Mouse (Mus musculus) forebrain, embryonic 13.5 days (tissue): Measurements from ENCODE around the gene Fam24a. TPM values are rescaled to one million over a fixed set of nuclear protein-coding genes. Genes with fewer than 3 reads are reported as not detected.

ENCODE experiments used
- ATAC-seq: fragments of 200-750 bp; cut with Nextera tagmentation; 2 replicates; pipeline ENCODE4 v1.8.0; 2017
- H3K27ac ChIP-seq: fragments of 300-500 bp; sonication (generic); 2 replicates; pipeline ENCODE4 v1.5.1; 2015; ENCODE audit warnings: inconsistent platforms, mild to moderate bottlenecking, moderate library complexity
- H3K27me3 ChIP-seq: fragments of 300-500 bp; sonication (generic); 2 replicates; pipeline ENCODE4 v1.6.1; 2015; ENCODE audit warnings: mild to moderate bottlenecking, inconsistent platforms
- H3K36me3 ChIP-seq: fragments of 300-500 bp; sonication (generic); 2 replicates; pipeline ENCODE4 v1.6.1; 2015; ENCODE audit warnings: mild to moderate bottlenecking, inconsistent platforms; ENCODE audit not compliant: poor library complexity, severe bottlenecking
- H3K4me1 ChIP-seq: fragments of 300-500 bp; sonication (generic); 2 replicates; pipeline ENCODE4 v1.6.1; 2015; ENCODE audit warnings: inconsistent platforms
- H3K4me2 ChIP-seq: fragments of 300-500 bp; sonication (generic); 2 replicates; pipeline ENCODE4 v1.6.1; 2015; ENCODE audit warnings: inconsistent platforms, mild to moderate bottlenecking, moderate library complexity
- H3K4me3 ChIP-seq: fragments of 300-500 bp; sonication (generic); 2 replicates; pipeline ENCODE4 v1.5.1; 2015; ENCODE audit warnings: mild to moderate bottlenecking, inconsistent platforms
- H3K9ac ChIP-seq: fragments of 300-500 bp; sonication (generic); 2 replicates; pipeline ENCODE4 v1.6.1; 2015; ENCODE audit warnings: mild to moderate bottlenecking, inconsistent platforms
- H3K9me3 ChIP-seq: fragments of 300-500 bp; sonication (generic); replicated peaks from 2 replicates; pipeline ENCODE4 v1.6.1; 2016; ENCODE audit warnings: inconsistent platforms
- WGBS: fragments of 180-500 bp; shearing (Covaris S2); methylation state at CpG from one replicate; pipeline ENCODE4 v1.1.7; 2015; 5-methylcytosine and 5-hydroxymethylcytosine counted together
- polyA plus RNA-seq: library from polyadenylated mRNA; unstranded; fragments of >200 nt; fragmentation: Nextera tagmentation; extraction: Ambion mirVana; gene quantifications from 2 replicates; pipeline ENCODE4 v1.2.1, GENCODE M21; 2015

Gene Fam24a
- polyA plus RNA-seq: not detected in 2 replicates

DNA sequence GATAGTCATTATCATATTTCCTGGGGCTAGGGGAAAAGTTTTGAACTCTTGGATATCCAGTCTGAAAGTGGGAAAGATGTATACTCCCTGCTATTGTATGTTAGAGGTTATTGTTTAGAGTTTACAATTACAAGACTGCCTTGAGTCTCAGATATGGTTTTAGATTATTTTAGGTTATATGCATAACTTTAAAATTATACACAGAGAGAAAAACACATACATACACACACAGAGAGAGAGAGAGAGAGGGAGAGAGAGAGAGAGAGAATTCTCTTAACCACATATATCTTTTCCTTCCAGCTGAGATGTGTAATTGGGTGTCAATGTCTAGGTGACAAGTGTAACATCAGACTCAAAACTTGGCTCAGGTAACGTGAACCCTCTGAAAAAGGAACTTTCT lies at the start of gene Fam24a:
TSS of gene Fam24a (plus strand) at position 301 of the 400 bp plus-strand sequence.
- Histone ChIP-seq H3K9ac (no peak within 1 kb of the TSS), H3K4me3 (no peak within 1 kb of the TSS), H3K4me2 (no peak within 1 kb of the TSS), H3K36me3 (no peaks in the 10 kb centered on the region), H3K9me3 (no peaks in the 10 kb centered on the region), H3K27me3 (no peaks in the 10 kb centered on the region), H3K27ac (no peak within 1 kb of the TSS), H3K4me1 (peaks cover 15% of the 10 kb centered on the region; the same call in 1 of the 2 replicates)
- 46% methylated on average over 1 of the region's 1 CpGs for WGBS
- ATAC-seq: no peak

DNA sequence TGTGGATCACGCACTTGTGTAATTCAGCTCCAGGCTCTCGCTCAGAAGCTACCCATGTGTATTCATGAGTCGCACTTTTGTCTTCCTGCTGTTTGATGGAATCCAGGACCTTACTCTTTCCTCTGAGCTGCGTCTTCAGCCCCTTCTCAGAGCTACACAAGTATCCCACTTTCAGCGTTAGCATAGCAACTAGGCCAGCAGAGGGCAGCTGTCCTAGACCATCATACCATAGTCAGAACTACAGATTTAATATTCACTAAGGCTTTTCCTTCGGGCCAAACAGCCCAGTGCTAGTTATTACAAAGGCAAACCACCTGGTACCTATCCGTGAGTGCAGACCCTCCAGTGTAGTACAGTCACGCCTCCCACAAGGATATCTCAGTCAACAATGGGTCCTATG lies 36.5 kb upstream of the Fam24a start:
- Histone ChIP-seq H3K4me1 (no peaks in the 10 kb centered on the region), H3K9me3 (no peaks in the 10 kb centered on the region), H3K4me3 (no peak overlapping the region), H3K27ac (no peak overlapping the region), H3K36me3 (no peaks in the 10 kb centered on the region), H3K4me2 (no peak overlapping the region), H3K27me3 (no peaks in the 10 kb centered on the region), H3K9ac (no peak overlapping the region)
- WGBS: 80% methylated on average over 8 of the region's 8 CpGs
- ATAC-seq: no peak

DNA sequence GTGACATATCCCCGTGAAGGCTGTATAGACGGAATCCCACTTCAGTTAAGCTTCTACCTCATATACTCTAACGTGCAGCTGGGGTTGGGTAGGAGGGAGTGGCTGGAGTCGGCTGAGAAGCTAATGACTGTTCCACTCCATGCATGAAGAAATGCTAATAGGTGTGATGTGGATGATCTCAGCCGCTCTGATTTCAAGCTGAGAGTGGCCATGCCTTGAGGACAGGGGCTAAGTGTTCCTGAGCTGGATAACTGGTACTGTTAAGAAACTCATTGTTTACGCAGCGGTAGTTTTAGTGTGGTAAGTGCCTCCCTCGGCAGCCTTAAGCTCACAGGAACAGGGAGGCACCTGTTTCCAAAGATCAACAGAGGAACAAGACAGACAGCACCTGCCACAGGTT lies 30.3 kb upstream of the Fam24a start:
- Histone ChIP-seq H3K4me2 (no peak overlapping the region), H3K9me3 (no peaks in the 10 kb centered on the region), H3K27ac (no peak overlapping the region), H3K27me3 (no peaks in the 10 kb centered on the region), H3K4me1 (no peaks in the 10 kb centered on the region), H3K36me3 (no peaks in the 10 kb centered on the region), H3K9ac (no peak overlapping the region), H3K4me3 (no peak overlapping the region)
- ATAC-seq: no peak
- WGBS: 87% methylated on average over 8 of the region's 8 CpGs

DNA sequence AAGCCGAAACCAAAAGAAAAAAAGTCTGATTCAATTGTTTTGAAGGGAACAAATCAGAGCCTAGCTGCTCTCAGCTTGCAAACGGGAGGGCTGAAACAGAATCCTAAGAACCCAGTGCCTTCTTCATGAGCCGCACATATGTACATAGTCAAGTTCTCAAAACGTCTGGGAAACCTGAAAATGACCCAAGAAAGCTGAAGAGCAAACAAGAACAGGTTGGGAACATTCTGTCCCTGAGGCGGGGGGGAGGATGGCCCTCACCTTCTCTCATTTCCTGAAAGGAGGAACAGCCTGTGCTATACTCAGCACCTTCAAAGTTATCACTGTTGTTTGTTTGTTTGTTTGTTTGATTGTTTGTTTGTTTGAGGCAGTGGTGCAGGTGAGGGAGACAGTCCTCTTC lies 26.9 kb upstream of the Fam24a start:
- WGBS: 85% methylated on average over 5 of the region's 5 CpGs
- ATAC-seq: no peak
- no peaks in the 10 kb centered on the region for H3K9me3 ChIP-seq
- H3K9ac ChIP-seq: no peak overlapping the region
- H3K36me3 ChIP-seq: no peaks in the 10 kb centered on the region
- H3K27ac ChIP-seq: no peak overlapping the region
- H3K27me3 ChIP-seq: no peaks in the 10 kb centered on the region
- H3K4me3 ChIP-seq: no peak overlapping the region
- H3K4me1 ChIP-seq: no peaks in the 10 kb centered on the region
- H3K4me2 ChIP-seq: no peak overlapping the region

DNA sequence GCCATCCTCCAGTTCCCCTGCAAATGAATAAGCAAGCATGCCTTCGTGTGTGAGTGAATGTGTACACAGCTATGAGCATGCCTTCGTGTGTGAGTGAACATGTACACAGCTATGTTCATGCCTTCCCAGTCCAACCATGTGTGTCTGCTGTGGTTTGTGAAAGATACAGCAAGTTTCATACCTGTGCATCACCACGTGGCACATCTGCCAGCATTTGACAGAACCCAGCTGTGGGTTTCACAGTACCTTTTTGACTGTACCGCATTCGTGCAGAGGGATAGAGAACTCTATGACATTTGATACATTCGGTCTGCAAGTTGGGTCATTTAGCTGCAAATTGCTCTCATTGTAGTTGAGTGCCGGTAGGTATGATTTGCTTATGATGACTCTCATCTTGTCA lies 19.2 kb upstream of the Fam24a start:
- no peaks in the 10 kb centered on the region for H3K9me3 ChIP-seq
- no peaks in the 10 kb centered on the region for H3K4me1 ChIP-seq
- no peaks in the 10 kb centered on the region for H3K36me3 ChIP-seq
- no peak overlapping the region for H3K4me2 ChIP-seq
- H3K27me3 ChIP-seq: no peaks in the 10 kb centered on the region
- H3K9ac ChIP-seq: no peak overlapping the region
- WGBS: 90% methylated on average over 7 of the region's 7 CpGs
- H3K27ac ChIP-seq: no peak overlapping the region
- ATAC-seq: no peak
- H3K4me3 ChIP-seq: no peak overlapping the region

DNA sequence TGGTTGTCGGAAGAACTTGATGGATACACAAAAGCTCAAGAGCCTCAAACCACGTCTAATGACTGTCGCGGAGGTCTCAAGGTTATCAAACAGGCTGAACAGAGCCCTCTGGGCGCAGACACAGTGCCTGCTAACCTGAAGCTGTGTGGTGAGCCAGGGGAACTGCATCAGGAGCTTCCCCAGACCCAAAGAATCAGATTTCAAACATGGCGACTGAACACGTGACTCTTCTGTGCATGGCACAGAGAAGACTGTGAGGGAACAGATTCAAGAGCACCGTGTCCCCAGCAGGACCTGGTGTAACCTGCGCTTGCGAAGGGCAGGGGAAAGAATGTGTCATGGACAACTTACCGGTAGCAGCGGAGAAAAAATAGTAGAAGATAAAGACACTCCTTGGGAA lies 16.1 kb upstream of the Fam24a start:
- ATAC-seq: no peak
- H3K27ac ChIP-seq: no peak overlapping the region
- H3K4me1 ChIP-seq: no peaks in the 10 kb centered on the region
- H3K4me2 ChIP-seq: no peak overlapping the region
- WGBS: 80% methylated on average over 12 of the region's 12 CpGs
- no peak overlapping the region for H3K9ac ChIP-seq
- H3K9me3 ChIP-seq: no peaks in the 10 kb centered on the region
- no peaks in the 10 kb centered on the region for H3K27me3 ChIP-seq
- H3K36me3 ChIP-seq: no peaks in the 10 kb centered on the region
- no peak overlapping the region for H3K4me3 ChIP-seq

DNA sequence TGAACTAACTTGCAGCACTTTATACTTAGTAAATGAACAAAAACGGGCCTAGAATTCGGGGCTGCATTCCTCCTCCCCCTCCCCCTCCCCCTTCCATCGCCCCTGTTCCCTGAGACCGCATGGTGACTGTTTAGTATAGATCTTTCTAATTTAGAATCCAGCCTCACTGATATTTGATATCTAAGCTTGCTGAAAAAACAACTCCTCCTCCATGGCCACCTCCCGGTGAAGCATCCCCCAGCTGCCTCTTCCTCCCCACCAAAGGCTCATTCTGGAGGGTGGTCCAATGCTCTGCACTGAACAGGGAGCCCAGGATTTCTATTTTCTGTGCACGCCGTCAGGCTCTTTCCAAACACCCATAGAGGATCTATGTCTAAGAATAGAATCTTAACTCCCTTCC lies 15.3 kb upstream of the Fam24a start:
- Histone ChIP-seq H3K4me1 (no peaks in the 10 kb centered on the region), H3K9ac (no peak overlapping the region), H3K27ac (no peak overlapping the region), H3K27me3 (no peaks in the 10 kb centered on the region), H3K36me3 (no peaks in the 10 kb centered on the region), H3K4me2 (no peak overlapping the region), H3K4me3 (no peak overlapping the region), H3K9me3 (no peaks in the 10 kb centered on the region)
- WGBS: 85% methylated on average over 6 of the region's 7 CpGs
- ATAC-seq: no peak

GRCm38 (mm10) chr7:131322192-131322591 lies 11.5 kb upstream of the Fam24a start, which contains the start of gene Cuzd1:
TSS of gene Cuzd1 (minus strand) at chr7:131322292.
- H3K27ac ChIP-seq: no peak within 1 kb of the TSS
- ATAC-seq: no peak
- WGBS: 79% methylated on average over 2 of the region's 2 CpGs
- no peak within 1 kb of the TSS for H3K4me3 ChIP-seq
- no peak within 1 kb of the TSS for H3K4me2 ChIP-seq
- H3K4me1 ChIP-seq: no peaks in the 10 kb centered on the region
- H3K9ac ChIP-seq: no peak within 1 kb of the TSS
- no peaks in the 10 kb centered on the region for H3K27me3 ChIP-seq
- no peaks in the 10 kb centered on the region for H3K36me3 ChIP-seq
- no peaks in the 10 kb centered on the region for H3K9me3 ChIP-seq

DNA sequence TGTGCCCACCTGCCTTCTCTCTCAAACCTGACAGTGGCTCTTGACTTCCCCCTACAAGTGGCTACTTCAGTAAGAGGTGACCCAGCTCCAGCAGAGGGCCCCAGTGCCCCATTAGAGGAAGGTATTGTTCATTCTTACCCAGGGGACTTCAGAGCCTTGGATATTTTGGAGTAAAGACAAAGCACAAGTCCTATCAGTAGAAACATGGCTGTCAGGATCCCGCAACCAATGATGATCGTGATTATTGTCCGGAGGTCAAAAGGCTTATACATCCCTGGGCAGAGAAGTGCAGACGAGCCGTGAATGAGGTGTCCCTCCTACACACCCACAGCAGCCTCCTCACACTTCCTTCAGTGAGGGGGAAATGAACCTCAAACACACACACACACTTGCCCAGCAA lies 6.6 kb upstream of the Fam24a start:
- 86% methylated on average over 5 of the region's 5 CpGs for WGBS
- Histone ChIP-seq H3K4me2 (no peak overlapping the region), H3K4me3 (no peak overlapping the region), H3K9me3 (no peaks in the 10 kb centered on the region), H3K27me3 (no peaks in the 10 kb centered on the region), H3K27ac (no peak overlapping the region), H3K36me3 (no peaks in the 10 kb centered on the region), H3K9ac (no peak overlapping the region), H3K4me1 (no peaks in the 10 kb centered on the region)
- no peak for ATAC-seq

GRCm38 (mm10) chr7:131329416-131329815 lies 4.2 kb upstream of the Fam24a start, which contains the start of gene Fam24b:
TSS of gene Fam24b (minus strand) at chr7:131329516.
- WGBS: 88% methylated on average over 5 of the region's 5 CpGs
- no peak within 1 kb of the TSS for H3K4me3 ChIP-seq
- H3K4me2 ChIP-seq: no peak within 1 kb of the TSS
- H3K36me3 ChIP-seq: no peaks in the 10 kb centered on the region
- H3K27me3 ChIP-seq: no peaks in the 10 kb centered on the region
- no peak within 1 kb of the TSS for H3K27ac ChIP-seq
- no peaks in the 10 kb centered on the region for H3K4me1 ChIP-seq
- ATAC-seq: no peak
- H3K9ac ChIP-seq: no peak within 1 kb of the TSS
- H3K9me3 ChIP-seq: no peaks in the 10 kb centered on the region

GRCm38 (mm10) chr7:131331688-131332087 lies 2.0 kb upstream of the Fam24a start:
- Histone ChIP-seq H3K9ac (no peak overlapping the region), H3K4me2 (no peak overlapping the region), H3K4me3 (no peak overlapping the region), H3K9me3 (no peaks in the 10 kb centered on the region), H3K27ac (no peak overlapping the region), H3K4me1 (peaks cover 4% of the 10 kb centered on the region; the same call in 1 of the 2 replicates), H3K36me3 (no peaks in the 10 kb centered on the region), H3K27me3 (no peaks in the 10 kb centered on the region)
- ATAC-seq: no peak
- WGBS: 82% methylated on average over 2 of the region's 2 CpGs

DNA sequence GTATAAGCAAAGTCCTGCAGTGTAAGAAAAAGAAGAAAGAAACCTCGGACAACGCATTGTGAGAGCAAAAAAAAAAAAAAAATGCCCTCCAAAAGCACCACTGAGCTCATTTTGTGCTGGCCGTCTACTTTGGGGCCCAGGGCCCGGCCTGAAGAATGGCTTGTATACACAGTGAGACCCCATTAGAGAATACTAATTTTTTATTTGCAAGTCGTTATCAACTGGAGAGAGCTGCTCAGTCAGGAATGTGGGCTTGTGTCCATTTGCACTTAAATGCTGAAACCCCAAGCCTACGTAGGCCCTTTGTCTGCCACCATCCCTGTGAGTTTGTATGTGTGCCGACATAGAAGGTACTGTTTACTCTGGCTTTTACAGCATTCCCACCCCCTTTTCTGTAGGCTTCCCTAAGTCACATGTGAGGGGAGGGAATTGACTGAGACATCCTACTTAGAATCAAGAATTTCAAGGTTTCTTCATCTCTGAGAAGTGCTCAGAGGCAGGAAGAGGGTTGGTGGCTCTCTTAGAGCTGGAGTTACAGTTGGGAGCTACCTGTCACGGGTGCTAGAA lies 3.9 kb downstream of the Fam24a start:
- no peaks in the 10 kb centered on the region for H3K9me3 ChIP-seq
- no peak overlapping the region for H3K27ac ChIP-seq

More for the DNA sequence above, 3.9 kb downstream of the Fam24a start:
- Histone ChIP-seq H3K4me1 (peaks cover 15% of the 10 kb centered on the region; the same call in 1 of the 2 replicates), H3K4me3 (no peak overlapping the region), H3K36me3 (peaks cover 28% of the 10 kb centered on the region), H3K4me2 (0 out of 2 replicates have a peak overlapping the region, but pooled peaks have one; percentile 5), H3K9ac (no peak overlapping the region), H3K27me3 (no peaks in the 10 kb centered on the region)
- 26% methylated on average over 8 of the region's 8 CpGs for WGBS
- ATAC-seq: no peak
